Mouse (Mus musculus): ENCODE results near the gene Lmx1b.

Lmx1b gene

GRCm38 (mm10) chr2:33582457-33583060 lies 57.8 kb downstream of the Lmx1b start:
- DNase-seq: no peak

- DNase-seq: no peak
Observed at GRCm38 (mm10) chr2:33581866-33582265, 58.4 kb downstream of the Lmx1b start.

- DNase-seq: no peak
Observed at GRCm38 (mm10) chr2:33581449-33581777, 58.9 kb downstream of the Lmx1b start.

- no peak for DNase-seq
Observed at GRCm38 (mm10) chr2:33580697-33581448, 59.4 kb downstream of the Lmx1b start.

GRCm38 (mm10) chr2:33575406-33575805 lies 64.9 kb downstream of the Lmx1b start:
- no peak for DNase-seq

DNA sequence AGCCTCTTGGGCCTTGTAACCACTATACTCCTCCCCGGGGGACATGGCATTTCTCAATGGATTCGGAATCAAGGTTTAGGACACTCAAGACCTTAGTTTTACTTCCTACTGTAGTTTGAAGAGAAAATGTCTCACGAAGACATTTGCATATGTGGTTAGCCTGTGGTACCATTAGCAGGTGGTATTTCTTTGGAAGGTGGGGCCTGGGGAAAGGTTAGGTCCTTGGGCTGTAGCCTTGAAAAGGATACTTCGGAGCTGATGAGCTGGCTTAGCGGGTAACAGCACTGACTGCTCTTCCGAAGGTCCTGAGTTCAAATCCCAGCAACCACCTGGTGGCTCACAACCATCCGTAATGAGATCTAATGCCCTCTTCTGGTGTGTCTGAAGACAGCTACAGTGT lies 67.2 kb downstream of the Lmx1b start:
- no peak for DNase-seq

GRCm38 (mm10) chr2:33571219-33571824 lies 69.0 kb downstream of the Lmx1b start:
- no peak for DNase-seq

GRCm38 (mm10) chr2:33569698-33570097 lies 70.6 kb downstream of the Lmx1b start:
- no peak for DNase-seq

DNA sequence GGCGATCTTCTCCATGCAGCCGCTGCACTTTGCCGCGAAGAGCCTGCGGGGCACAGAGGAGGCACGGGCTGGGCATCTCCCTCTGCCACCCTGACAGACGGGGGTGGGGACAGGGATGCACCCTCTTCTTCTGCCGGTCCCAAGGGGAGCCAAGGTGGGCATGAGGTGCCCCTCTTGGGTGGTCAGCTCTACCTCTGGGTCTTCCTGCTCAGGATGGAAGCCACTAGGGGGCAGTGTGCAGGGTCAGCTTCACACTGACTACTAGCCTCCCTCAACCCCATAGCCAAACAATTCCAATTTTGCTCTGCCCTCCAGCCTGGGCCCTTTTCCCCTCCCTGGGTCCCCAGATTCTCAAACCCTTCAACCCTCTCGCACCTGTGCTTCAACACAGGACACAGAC lies 71.1 kb downstream of the Lmx1b start:
- DNase-seq: peak; percentile 28 to 39

DNA sequence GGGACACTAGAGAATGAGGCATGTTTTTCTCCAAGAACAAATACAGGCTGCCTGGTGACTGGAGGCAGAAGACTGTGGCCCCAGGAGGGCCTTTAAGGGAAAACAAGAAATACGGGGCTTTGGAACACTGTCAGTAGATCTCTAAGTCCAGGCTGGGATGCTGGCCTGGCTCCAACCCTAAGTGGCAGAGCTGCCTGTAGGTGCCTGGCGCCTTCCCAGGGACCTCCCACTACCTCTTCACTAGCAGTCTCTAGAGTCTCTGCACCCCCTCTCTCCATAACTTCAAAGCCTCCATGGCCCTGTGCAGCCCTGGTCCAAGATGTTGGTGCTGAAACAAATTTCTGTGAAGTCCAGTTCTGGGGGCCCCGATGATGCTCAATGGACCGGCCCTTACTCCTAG lies 74.4 kb downstream of the Lmx1b start:
- no peak for DNase-seq

GRCm38 (mm10) chr2:33564748-33565147 lies 75.6 kb downstream of the Lmx1b start:
- no peak for DNase-seq

- peak in 1 of 2 experiments; percentile 44 for DNase-seq
Observed at GRCm38 (mm10) chr2:33559752-33560151, 80.6 kb downstream of the Lmx1b start.

DNA sequence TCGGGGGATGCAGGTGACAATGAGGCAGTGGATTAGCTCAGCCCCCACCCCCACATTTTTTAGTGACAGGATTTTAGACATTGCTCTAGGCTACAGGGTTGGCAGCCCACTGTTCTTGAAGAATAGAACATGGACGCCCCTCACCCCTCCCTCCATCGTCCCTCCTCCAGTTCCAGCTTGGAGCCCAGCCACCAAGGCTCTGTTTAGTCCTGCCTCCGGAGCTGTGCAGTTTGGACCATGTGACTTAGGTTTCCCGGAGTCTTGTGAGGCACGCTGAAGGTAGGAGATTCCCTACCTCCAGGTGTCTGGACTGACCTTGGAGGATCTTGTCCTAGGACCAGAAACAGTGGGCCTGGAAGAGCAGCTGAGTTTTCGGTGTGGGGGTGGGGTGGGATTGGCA lies 81.0 kb downstream of the Lmx1b start:
- DNase-seq: no peak

DNA sequence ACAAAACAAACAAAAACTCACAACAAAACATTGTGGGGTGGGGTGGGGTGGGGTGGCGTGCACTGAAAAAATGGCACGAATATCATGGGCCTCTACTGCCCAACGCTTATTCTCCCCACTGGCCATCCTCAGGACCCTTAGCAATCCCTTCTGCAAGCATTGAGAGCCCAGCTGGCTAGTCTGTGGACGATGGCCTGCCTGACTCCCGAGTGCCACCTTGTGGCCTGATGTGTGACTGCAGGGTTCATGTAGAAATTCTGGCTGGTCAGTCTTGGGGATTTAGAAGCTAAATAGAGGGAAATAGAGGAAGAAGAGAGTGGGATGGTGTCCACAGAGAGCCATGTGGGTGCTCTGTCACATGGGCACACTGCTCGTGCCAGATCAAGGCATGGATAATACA lies 82.1 kb downstream of the Lmx1b start:
- peak; percentile 79 to 89 for DNase-seq

DNA sequence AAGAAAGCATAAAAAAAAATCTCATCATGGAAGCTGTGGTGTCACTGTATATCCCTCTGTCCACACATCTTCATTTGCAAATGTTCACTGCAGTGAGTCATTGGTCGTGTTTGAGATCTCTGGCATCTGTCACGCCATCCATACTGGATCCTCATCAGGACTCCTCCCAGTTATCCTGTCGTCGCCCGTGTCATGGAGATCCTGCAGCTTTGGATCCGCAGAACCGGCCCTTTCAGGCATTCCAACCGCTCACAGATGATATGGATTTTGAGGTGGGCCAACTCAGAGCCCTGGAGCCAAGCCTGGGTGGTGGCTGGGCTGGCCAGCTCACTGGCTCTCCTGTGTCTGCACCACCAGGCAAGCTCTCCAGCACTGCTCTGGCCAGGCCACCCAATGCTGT lies 84.7 kb downstream of the Lmx1b start:
- no peak for DNase-seq

GRCm38 (mm10) chr2:33552672-33553071 lies 87.6 kb downstream of the Lmx1b start:
- no peak for DNase-seq

GRCm38 (mm10) chr2:33547595-33547994 lies 92.7 kb downstream of the Lmx1b start:
- no peak for DNase-seq

DNA sequence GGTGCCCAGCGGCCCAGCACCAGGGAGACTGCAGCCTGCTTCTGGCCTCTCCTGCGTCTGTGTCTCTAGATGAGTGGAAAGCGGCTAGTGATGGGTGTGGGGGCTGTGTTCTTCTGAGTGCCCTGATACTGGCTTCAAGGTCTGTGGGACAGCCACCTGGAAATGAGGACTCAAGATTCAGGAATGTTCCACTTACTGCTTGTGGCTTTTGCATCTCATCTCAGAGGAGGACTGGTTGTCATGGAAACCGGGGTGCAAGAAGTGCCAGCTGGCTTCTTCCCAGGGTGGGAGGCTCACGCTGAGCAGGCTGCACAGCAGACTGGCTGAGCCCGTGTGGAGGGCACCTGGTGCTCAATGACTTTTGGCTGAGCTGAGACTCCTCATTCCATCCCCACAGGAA lies 93.4 kb downstream of the Lmx1b start:
- DNase-seq: peak; percentile 95 to 97

DNA sequence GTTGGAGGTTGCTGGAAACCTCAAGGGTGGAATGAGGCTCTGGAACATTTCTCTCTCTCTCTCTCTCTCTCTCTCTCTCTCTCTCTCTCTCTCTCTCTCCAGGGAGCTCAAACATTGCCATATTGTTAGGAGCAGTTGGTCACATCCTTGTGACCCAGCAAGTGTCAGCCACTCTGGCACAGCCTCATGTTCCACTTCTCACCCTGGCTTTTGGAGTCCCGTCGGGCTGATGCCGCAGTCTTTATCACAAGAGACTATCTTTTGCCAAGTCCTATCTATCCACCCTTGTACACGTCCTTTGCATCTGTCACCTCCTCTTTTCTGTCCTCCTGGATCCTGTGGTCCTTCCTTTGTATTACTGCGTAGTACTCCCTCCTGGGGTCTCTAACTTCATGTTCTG lies 94.3 kb downstream of the Lmx1b start:
- peak; percentile 41 to 48 for DNase-seq

DNA sequence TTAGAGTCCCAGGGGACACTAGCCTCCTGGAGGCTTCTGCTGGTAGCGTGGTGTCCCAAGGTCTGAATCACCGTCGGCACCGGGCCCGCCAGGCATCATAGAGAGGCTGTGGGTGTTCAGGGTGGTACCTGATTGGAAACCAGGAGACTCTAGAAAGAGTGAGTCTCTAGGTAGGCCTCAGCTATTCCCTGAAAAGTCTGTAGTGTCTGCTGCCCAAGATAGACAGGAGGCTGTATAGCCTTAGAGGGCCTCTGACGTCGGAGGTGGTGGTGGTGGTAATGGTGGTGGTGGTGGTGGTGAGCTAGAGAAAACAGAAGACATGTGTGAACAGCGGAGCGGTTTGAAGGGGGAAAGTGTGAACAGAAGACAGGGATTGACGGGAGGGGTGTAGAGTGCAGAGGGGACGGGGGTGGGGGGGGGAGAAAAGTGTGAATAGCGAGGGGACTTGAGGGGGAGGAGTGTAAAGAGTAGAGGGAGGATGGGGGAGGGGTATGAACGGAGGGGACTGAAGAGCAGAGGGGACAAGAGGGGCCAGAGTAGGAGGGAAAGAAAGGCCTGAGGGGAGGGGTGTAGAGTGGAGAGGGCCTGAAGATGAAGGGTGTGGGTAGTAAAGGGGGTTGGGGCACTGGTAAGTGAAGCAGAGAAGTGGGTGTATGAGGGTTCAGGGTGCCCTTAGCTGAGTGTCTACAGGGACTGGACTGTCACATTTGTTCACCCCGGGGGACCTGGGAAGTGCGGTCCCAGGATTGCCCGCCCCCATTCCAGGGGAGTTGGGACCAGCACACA lies 95.3 kb downstream of the Lmx1b start:
- no peak for DNase-seq

DNA sequence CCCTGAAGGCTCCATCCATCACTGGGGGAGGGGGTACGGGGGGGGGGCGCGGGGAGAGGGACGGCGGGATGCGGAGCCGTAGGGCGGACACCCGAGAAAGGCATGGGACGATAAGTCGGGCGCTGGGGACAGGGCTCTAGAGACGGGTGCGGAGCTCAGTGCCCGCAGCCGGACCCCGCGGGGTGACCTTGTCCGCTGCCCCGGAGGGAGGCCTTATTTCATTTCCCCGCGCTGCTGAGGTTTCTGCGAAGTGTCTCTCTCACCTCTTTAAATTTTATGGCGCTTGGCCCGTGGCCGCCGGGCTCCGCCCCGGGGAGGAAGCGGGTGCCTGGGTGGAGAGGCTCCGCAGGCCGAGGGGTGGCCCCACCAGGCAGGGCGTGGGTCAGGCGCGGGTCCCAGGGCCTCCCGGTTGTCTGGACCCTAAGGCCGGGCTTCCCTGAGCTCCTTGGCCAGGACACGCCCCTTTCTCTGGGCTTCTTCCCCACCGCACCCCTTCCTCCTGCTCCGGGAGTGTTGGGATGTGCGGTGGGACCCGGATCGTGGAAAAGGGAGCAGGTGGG lies 96.0 kb downstream of the Lmx1b start:
- DNase-seq: peak; percentile 41 to 58

DNA sequence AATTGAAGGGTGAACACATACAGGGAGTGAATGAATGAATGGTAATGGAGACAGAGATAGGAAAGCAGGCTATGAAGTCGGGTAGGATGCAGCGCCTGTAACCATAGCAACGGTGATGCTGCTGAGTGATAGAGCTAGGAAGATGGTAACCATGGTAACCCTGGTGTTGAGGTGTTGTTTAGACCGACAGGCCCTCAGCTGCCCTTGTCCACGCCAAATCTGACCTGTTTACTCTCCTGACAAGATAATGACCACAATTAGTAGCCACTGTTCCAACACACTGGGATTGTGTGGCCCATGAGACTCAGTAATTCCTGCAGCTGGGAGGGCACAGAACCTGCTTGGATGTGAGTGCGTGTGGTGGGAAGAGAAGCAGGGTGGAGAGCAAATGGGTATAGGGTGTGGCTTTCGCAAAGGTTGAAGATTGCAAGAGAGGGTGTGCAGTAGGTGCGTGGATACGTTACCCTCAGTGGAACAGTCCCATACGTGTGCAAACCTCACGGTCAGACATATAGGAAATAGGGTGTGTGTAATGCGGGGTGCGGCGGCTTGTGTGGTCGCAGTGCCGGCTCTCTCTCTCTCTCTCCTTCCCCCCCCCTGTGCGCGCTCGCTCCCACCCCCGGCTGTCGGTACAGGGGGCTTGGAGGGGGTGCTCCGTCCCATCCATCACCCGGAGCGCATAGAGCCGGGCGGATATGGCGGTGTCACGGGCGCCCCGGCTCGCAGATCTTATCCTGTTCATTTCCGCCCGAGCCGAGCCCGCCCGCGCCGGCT lies 96.7 kb downstream of the Lmx1b start:
- peak; percentile 64 to 74 for DNase-seq
